Mouse (Mus musculus) embryonic facial prominence, embryonic 10.5 days (tissue): ENCODE data around the gene Npas2. TPM values are rescaled to one million over a fixed set of nuclear protein-coding genes. Genes with fewer than 3 reads are reported as not detected.
A peak's percentile ranks its signal among the peaks of the same experiment; 100 is the strongest.

Experiments
- DNase-seq: peaks from one replicate; pipeline ENCODE4 v3.0.0-alpha.2; 2017; ENCODE audit warnings: low spot score
- H3K27ac ChIP-seq: fragments of 300-500 bp; sonication (generic); replicated peaks from 2 replicates; pipeline ENCODE4 v1.5.1; 2016; ENCODE audit warnings: mild to moderate bottlenecking
- H3K27me3 ChIP-seq: fragments of 300-500 bp; sonication (generic); replicated peaks from 2 replicates; pipeline ENCODE4 v1.6.1; 2016; ENCODE audit warnings: low read depth, mild to moderate bottlenecking; ENCODE audit not compliant: poor library complexity, severe bottlenecking
- H3K36me3 ChIP-seq: fragments of 300-500 bp; sonication (generic); replicated peaks from 2 replicates; pipeline ENCODE4 v1.6.1; 2016; ENCODE audit warnings: mild to moderate bottlenecking, moderate library complexity
- H3K4me1 ChIP-seq: fragments of 300-500 bp; sonication (generic); 2 replicates; pipeline ENCODE4 v1.6.1; 2016
- H3K4me3 ChIP-seq: fragments of 300-500 bp; sonication (generic); 2 replicates; pipeline ENCODE4 v1.5.1; 2016; ENCODE audit warnings: mild to moderate bottlenecking, moderate library complexity
- H3K9me3 ChIP-seq: fragments of 300-500 bp; sonication (generic); 2 replicates; pipeline ENCODE4 v1.6.1; 2016; ENCODE audit warnings: mild to moderate bottlenecking
- WGBS: fragments of 180-500 bp; shearing (Covaris S2); methylation state at CpG from one replicate; pipeline ENCODE4 v1.1.7; 2016; 5-methylcytosine and 5-hydroxymethylcytosine counted together
- polyA plus RNA-seq: library from polyadenylated mRNA; unstranded; fragments of >200 nt; fragmentation: Nextera tagmentation; extraction: Ambion mirVana; gene quantifications from 2 replicates; pipeline ENCODE4 v1.2.1, GENCODE M21; 2016

Gene Npas2
- polyA plus RNA-seq, 1 experiment from 2014 or later, result 0.12 TPM

- no peak overlapping the region for H3K4me3 ChIP-seq
- no peaks in the 10 kb centered on the region for H3K9me3 ChIP-seq
- no peaks in the 10 kb centered on the region for H3K4me1 ChIP-seq
- 86% methylated on average over 11 of the region's 11 CpGs for WGBS
- no peak for DNase-seq
- no peaks in the 10 kb centered on the region for H3K27me3 ChIP-seq
- no peak overlapping the region for H3K27ac ChIP-seq
- no peaks in the 10 kb centered on the region for H3K36me3 ChIP-seq
Observed at GRCm38 (mm10) chr1:39234815-39235449, 41.4 kb downstream of the Npas2 start.

GRCm38 (mm10) chr1:39237503-39238255 is 44.1 kb downstream of the Npas2 start:
- H3K36me3 ChIP-seq, result no peaks in the 10 kb centered on the region
- 70% methylated on average over 9 of the region's 9 CpGs for WGBS
- DNase-seq, result no peak
- H3K4me1 ChIP-seq, result no peaks in the 10 kb centered on the region
- H3K27ac ChIP-seq, result no peak overlapping the region
- H3K9me3 ChIP-seq, result no peaks in the 10 kb centered on the region
- H3K4me3 ChIP-seq, result no peak overlapping the region
- H3K27me3 ChIP-seq, result no peaks in the 10 kb centered on the region

- no peaks in the 10 kb centered on the region for H3K9me3 ChIP-seq
- no peaks in the 10 kb centered on the region for H3K4me1 ChIP-seq
- no peak overlapping the region for H3K27ac ChIP-seq
- DNase-seq, result no peak
- no peaks in the 10 kb centered on the region for H3K27me3 ChIP-seq
- whole genome bisulfite sequencing, result 88% methylated on average over 6 of the region's 6 CpGs
- no peaks in the 10 kb centered on the region for H3K36me3 ChIP-seq
- H3K4me3 ChIP-seq, result no peak overlapping the region
Observed at GRCm38 (mm10) chr1:39240860-39241584, 47.5 kb downstream of the Npas2 start.

GRCm38 (mm10) chr1:39244726-39245125 is 51.2 kb downstream of the Npas2 start:
- H3K27me3 ChIP-seq, result no peaks in the 10 kb centered on the region
- 59% methylated on average over 1 of the region's 1 CpGs for WGBS
- H3K36me3 ChIP-seq, result no peaks in the 10 kb centered on the region

GRCm38 (mm10) chr1:39251679-39252078 is 58.1 kb downstream of the Npas2 start:
- H3K27ac ChIP-seq, result no peak overlapping the region
- 40% methylated on average over 7 of the region's 7 CpGs for WGBS
- no peaks in the 10 kb centered on the region for H3K9me3 ChIP-seq
- H3K27me3 ChIP-seq, result no peaks in the 10 kb centered on the region
- DNase-seq, result no peak
- peaks cover 3% of the 10 kb centered on the region; the same call in 1 of the 2 replicates for H3K4me1 ChIP-seq
- no peaks in the 10 kb centered on the region for H3K36me3 ChIP-seq
- no peak overlapping the region for H3K4me3 ChIP-seq

More at GRCm38 (mm10) chr1:39244726-39245125, 51.2 kb downstream of the Npas2 start:
- DNase-seq, result no peak
- Histone ChIP-seq H3K27ac (no peak overlapping the region), H3K9me3 (no peaks in the 10 kb centered on the region), H3K4me1 (no peaks in the 10 kb centered on the region), H3K4me3 (no peak overlapping the region)

- Histone ChIP-seq H3K36me3 (no peaks in the 10 kb centered on the region), H3K4me3 (no peak overlapping the region), H3K9me3 (no peaks in the 10 kb centered on the region), H3K27ac (no peak overlapping the region), H3K4me1 (peaks cover 3% of the 10 kb centered on the region; the same call in 1 of the 2 replicates), H3K27me3 (no peaks in the 10 kb centered on the region)
- DNase-seq, result peak; percentile 28
- 76% methylated on average over 4 of the region's 4 CpGs for WGBS
Observed at GRCm38 (mm10) chr1:39253771-39254170, 60.2 kb downstream of the Npas2 start.

GRCm38 (mm10) chr1:39256051-39256450 is 62.5 kb downstream of the Npas2 start:
- H3K27me3 ChIP-seq, result no peaks in the 10 kb centered on the region
- H3K36me3 ChIP-seq, result no peaks in the 10 kb centered on the region
- no peaks in the 10 kb centered on the region for H3K9me3 ChIP-seq
- peaks cover 3% of the 10 kb centered on the region; the same call in 1 of the 2 replicates for H3K4me1 ChIP-seq
- no peak overlapping the region for H3K27ac ChIP-seq
- no peak for DNase-seq
- WGBS, result 90% methylated on average over 9 of the region's 9 CpGs
- H3K4me3 ChIP-seq, result no peak overlapping the region

GRCm38 (mm10) chr1:39256513-39257330 is 63.2 kb downstream of the Npas2 start:
- no peak overlapping the region for H3K4me3 ChIP-seq
- 82% methylated on average over 8 of the region's 8 CpGs for WGBS
- no peak overlapping the region for H3K27ac ChIP-seq
- peaks cover 2% of the 10 kb centered on the region; the same call in 1 of the 2 replicates for H3K4me1 ChIP-seq
- no peak for DNase-seq
- H3K27me3 ChIP-seq, result no peaks in the 10 kb centered on the region
- no peaks in the 10 kb centered on the region for H3K9me3 ChIP-seq
- H3K36me3 ChIP-seq, result no peaks in the 10 kb centered on the region

- Histone ChIP-seq H3K9me3 (no peaks in the 10 kb centered on the region), H3K4me3 (no peak overlapping the region), H3K36me3 (no peaks in the 10 kb centered on the region), H3K27ac (no peak overlapping the region), H3K4me1 (no peaks in the 10 kb centered on the region), H3K27me3 (no peaks in the 10 kb centered on the region)
- 75% methylated on average over 3 of the region's 3 CpGs for WGBS
- DNase-seq, result no peak
Observed at GRCm38 (mm10) chr1:39257331-39257594, 63.7 kb downstream of the Npas2 start.

GRCm38 (mm10) chr1:39259668-39260067 is 66.1 kb downstream of the Npas2 start:
- H3K9me3 ChIP-seq, result no peaks in the 10 kb centered on the region
- H3K4me1 ChIP-seq, result no peaks in the 10 kb centered on the region
- WGBS, result 71% methylated on average over 3 of the region's 3 CpGs
- H3K27me3 ChIP-seq, result no peaks in the 10 kb centered on the region
- no peak overlapping the region for H3K27ac ChIP-seq
- H3K4me3 ChIP-seq, result no peak overlapping the region
- DNase-seq, result no peak
- H3K36me3 ChIP-seq, result no peaks in the 10 kb centered on the region

- Histone ChIP-seq H3K36me3 (no peaks in the 10 kb centered on the region), H3K4me1 (no peaks in the 10 kb centered on the region), H3K9me3 (no peaks in the 10 kb centered on the region), H3K27ac (no peak overlapping the region), H3K27me3 (no peaks in the 10 kb centered on the region), H3K4me3 (no peak overlapping the region)
- WGBS, result 80% methylated on average over 8 of the region's 8 CpGs
- no peak for DNase-seq
Observed at GRCm38 (mm10) chr1:39260183-39260978, 66.8 kb downstream of the Npas2 start.
